Mouse (Mus musculus) gastrocnemius, postnatal 25 days (tissue): Measurements from ENCODE around the gene Slpi. TPM values are rescaled to one million over a fixed set of nuclear protein-coding genes. Genes with fewer than 3 reads are reported as not detected.

Experiments
- DNase-seq: peaks from one replicate; pipeline ENCODE4 v3.0.0; 2022
- long read RNA-seq, 2 experiments: library from polyadenylated mRNA; stranded (forward); transcript quantifications; one replicate each; pipeline ENCODE4 v2.0.0; 2021
- total RNA-seq, 2 experiments: library from RNA; stranded (reverse); gene quantifications; 1 replicate in 1 of 2; 2 replicates in 1 of 2; pipeline ENCODE4 v1.2.3; 2021

Gene Slpi
- total RNA-seq, result not detected
- long read RNA-seq, experiment 1, result 0 reads
- long read RNA-seq, experiment 2, result 0 reads

DNA sequence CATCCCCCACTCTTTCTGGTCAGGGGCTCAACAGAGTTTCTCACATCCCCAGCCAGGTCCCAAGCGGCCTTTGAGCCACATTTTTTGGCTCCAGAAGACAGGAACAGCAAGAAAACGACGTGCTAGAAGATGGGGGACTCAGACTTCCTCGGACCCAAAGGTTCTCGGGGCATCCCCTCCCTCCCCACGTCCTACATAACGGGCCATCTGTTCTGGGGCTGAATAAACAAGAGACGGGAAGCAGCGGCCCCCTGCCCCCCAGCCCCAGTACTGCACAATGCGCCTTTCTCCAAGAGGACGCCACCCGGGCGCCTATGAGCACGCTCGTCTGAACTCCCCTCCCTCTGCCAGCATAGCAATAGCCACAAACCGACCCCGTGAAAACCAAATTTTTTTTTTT, at the start of gene Slpi:
Gene Slpi (minus strand): TSS at position 76 of the 400 bp plus-strand sequence.
- no peak for DNase-seq

DNA sequence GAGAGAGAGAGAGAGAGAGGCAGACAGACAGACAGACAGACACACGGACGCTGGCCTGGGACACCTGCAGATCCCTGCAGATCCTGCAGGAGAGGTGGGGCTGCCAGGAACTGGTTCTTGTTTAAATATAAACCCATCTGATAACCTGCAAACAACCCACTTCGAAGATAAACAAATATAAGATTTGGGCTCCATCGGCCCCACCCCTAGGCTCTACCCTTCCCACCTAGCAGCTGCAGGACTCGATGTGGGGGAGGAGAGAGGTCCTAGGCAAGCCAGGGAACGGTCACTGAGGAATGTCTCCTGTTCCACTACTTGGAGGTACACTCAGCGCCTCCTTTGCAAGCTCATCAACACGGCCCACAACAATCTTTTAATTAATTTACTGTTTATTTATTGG, 49.4 kb upstream of the Slpi start:
- no peak for DNase-seq

DNA sequence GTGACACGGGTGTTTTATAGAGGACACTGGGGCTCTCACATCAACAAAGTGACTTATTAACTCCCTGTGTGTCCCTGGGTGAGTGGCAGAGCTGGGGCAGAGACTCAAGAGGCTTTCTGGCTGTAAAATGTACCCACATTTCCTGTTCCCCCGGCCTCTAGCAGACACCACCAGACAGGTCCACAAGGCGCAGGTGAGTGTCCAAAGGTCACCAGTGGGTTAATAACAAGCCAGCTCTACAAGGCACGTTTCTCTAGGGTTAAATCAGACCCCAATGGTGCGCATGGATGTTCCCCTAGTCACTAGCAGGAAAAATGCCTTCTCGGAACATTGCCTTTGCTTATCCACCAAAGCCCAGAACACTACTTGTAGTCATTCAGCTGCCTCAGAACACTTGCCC, 48.8 kb upstream of the Slpi start:
- DNase-seq, result no peak

DNA sequence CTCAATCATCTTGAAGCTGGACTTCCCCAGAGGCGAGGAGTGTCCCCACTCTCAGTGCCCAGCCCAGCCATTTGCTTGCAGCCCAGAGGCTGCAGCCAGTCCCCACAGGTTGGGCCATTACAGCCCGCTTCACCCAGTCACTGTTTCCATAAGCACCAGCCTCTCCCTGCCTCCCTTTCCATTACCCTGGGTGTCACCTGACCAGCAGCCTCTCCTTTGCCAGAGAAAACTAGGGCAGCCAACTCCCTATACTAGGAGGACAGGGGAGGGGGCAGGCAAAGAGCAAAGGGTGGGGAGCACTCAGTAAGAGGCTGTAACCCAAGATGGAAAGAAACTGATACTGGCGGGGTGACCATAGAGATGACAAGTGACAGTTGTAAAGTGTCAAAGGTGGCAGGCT, 48.1 kb upstream of the Slpi start:
- DNase-seq, result peak; percentile 69

DNA sequence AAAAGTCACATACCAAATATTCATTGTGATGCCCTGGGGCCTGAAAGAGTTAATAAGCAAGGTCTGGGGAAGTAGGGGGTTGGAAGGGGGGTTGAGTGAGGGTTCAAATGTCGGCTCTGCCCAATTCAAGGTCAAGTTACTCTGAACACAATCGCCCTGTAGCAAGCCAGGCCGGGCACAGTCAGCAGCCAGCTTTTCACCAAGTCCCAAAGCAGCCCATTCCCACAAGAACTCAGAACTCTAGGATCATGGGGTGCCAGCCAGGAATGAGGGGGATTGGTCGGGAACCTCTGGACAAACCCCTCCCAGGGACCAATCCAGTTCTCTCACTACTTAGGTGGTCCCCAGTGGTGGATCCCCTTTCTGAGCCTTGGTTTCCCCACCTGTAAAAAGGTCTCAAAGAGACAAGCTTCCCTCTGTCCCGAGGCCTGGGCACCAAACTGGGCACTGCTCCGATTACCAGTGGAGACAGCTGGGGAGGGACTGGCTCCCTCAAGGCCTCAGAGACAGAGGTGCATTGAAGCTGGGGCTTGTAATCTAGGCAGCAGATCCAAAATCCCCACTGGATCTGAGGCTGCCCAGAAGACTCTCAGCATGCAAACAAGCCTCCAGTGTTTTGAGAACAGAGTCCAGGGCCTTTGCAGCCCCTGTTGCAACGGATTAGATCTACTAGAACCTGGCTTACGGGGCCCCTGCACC, 47.5 kb upstream of the Slpi start:
- DNase-seq, result no peak

DNA sequence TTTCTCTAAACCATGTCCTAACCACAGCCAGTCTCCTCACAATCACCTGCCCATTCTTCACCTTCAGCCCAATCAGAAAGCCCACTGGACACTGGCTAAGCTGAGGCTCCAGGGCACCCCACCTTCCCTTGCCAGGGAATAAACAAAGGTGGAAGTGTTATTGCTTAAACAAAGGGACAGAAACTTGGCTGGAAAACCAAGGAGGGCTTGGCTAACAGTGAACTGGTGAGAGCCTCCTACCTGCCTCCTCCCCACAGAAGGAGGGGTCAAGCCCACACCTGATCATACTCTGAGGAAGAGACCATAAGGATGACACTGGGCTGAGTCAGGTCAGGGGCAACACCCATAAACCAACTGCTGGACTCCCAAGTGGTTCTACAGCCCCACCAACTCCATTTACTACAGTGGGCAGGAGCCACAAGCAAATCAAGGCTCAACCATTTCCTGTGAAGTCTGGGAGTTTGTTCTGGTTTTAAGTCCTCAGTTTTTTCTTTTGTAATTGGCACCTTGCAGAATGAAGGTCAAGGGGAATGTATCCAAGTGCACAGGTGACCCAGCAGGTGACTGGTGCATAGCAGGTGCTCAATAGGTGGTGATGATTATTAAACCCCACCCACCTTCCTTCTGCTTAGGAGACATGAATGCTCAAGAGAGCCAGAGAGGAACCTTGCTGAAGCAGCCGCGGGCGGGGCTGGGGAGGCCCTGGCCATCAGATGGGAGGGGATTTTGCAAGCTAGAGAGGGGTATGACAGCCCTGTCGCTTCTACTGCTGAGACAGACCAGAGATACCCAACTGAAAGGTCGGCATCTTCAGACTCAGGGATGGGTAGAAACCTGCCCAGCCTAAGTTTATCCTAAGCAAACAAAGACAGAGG, 46.6 kb upstream of the Slpi start:
- no peak for DNase-seq

DNA sequence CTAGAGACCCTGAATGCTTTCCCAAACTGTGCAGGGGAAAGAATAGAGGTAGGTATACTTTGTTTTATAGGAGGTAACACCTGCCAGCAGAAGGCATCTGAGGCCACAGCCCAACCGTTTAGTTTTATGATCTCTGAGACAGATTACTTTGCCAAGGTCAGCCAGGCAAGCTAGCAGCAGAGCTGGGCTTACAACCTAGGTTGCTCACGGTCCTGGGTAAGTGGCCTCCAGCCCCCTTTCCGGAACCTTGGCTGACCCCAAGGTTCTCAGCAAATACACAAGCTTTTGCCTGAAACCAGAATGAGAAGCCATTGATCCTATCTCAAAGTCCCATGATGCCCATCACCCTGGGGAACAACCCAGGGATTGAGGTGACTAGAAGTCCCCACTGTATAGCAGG, 45.8 kb upstream of the Slpi start:
- DNase-seq, result no peak

DNA sequence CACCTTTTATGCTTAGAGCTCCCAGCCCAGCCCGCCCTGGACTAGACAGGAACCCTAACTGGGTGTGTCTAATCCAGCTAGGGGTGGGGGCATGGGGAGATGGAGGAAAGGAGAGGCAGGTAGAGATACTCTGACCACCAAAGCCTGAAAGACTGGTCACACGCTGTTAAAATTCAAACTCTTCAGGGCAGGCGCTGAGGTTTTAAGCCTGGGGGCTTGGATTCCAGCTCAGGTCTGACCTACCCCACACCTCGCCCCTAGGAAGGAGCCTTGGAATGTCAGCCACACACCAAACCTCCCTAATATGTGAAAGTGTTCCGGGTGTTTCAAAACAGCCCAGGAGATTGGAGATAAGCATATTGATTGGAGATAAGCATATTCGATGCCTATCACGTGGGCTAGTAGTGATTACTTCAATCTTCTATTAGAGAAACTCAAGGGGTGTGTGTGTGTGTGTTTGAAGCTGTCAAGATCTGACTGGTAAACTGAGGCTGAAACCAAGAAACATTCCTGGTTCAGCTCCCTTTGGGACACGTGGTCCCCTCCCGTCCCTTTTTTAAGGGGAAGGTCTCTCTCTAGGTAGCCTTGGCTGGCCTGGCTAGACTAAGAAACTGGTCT, 44.5 kb upstream of the Slpi start:
- no peak for DNase-seq

DNA sequence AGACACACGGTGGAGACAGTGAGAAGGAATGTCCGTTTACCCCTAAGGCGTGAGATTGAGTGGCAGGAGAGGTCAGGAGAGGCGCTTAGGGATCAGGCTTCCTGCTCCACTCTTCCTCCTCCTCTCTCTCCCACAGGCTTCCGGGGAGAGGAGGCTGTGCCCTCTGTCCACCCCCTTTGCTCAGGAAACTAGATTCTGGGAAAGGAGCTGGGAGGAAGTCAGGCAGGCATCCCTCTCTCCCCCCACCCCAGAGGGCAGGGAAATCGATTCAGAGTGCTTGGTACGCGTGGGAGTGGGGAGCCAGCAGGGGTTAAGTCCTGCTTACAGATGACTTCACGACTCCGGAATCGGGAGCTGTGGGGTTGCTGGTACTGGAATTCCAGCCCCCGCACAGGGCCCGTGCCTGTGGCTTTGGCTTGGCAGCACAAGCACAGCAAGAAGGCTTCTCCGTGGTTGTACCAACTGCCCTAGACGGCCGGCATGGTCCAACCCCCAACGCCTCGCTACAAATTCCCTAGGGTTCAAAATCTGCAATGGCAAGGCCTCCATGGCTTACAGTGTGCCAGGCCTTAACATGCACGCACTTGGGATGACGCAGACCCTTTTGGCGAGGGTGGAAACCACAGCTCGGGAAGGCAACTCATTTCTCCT, 43.8 kb upstream of the Slpi start:
- DNase-seq, result peak; percentile 55

DNA sequence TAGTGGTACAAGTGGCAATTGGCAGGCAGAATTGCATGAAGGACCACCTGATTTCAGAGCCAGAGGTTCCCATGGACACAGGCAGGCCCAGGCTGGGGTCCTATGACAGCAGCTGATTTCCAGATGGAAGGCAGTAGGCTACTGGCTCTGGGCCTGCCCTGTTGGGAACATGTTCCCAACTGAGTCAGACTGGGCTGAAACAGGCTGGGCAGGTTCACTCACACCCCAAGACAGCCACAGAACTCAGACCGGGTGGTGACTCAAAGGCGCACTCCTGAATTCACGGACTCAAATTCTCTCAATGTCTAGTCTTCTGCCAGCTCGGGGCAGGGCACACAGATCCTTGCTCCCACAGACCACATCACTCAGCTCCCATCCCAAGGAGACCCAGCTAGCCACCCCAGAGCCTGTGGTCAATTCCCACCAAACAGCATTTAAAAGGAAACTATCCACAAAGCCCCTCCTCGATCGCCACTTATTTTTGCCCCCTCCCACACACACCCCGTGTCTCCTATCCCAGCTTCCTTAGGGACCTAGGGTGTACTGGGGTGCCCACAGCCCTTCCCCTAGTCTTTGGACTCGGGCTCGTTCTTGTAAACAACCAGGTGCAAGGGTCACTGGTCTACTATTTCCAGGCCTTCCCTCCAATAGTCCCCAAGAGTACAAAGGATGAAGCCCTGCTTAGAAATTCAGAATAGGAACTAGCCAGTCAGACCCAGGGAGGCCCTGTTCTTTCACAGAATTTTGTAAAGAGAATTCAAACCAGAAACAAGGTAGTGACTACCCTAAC, 43.0 kb upstream of the Slpi start:
- no peak for DNase-seq

DNA sequence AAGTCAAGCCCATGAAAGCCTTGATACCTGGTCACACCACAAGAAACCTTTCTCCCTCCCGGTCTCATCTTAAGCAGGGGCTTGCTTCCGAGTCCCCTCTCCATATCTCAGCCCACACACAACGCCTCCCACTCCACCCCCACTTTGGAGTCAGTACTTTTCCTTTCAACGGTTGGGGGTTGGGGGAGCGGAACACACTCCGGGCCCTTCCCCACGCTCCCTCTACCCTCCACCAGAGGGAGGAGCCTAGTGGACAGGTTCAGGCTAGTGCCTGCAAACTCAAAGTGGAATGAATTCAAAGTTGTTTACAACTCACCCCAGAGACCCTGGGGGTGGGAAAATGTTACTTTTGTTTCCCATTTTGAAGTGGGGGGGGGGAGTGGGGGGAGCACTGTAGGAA, 41.8 kb upstream of the Slpi start:
- no peak for DNase-seq

DNA sequence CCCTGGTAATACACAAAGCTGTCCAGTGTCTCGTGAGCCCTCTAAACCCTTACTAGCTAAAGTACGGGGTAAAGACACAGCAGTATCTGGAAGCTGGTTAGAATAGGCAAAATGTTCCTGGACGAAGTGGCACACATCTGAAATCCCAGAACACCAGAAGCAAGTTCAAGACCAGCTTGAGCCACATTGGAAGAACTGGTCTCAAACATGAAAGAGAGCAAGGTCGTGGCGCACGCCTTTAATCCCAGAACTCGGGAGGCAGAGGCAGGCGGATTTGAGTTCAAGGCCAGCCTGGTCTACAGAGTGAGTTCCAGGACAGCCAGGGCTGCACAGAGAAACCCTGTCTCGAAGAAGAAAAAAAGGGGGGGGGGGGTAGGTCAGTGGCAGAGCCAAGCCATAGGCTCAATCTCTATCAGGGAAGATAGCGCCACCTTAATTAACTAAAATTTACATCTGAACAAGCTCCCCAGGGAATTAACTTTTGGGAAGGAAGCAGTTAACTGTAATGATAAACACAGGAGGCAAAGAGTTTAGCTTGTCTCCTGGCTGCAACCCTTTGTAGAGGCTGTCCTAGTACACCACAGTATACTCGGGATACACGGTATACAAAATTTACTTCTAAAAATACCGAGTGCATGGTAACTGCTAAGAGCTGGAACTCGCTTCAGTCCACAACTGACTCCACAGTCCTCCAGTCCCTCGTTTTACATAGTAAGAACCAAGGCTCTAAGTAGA, 41.2 kb upstream of the Slpi start:
- no peak for DNase-seq

DNA sequence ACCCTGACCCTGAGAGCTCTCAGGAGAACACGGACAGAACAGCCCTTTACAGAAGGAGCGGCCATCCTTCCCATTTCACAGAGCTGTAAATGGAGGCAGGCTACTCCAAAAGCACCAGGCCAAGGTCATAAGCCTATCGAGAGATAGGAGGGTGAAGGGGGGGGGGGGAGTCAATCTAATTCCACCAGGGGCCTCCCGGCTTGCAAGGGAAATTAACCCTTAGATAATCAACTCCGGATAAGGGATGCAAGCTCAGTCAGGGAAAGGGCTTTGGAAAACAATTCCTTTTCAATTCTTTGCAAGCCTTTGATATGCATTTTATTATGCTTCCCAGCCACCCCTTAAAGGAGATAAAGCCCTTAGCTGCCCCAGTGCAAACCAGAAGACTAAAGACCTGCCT, 39.6 kb upstream of the Slpi start:
- DNase-seq, result no peak

DNA sequence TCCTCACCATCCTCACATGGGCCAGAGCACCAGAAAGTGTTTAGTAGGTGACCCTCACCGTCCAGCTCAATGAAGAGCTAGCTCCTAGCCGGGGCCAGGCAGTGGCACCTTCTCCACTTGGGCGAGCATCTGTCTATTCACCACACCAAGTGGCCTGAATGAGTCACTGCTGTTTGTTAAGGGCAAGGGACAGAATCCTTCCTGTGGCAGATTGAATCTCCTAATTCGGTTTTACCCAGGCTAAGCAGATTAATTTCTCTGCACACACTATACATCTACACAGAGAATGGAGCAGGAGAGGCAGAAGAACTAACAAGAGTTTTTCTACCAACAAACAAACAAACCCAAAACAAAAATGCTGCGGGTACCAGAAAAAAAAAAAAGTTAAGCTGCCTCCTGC, 38.1 kb upstream of the Slpi start:
- no peak for DNase-seq

DNA sequence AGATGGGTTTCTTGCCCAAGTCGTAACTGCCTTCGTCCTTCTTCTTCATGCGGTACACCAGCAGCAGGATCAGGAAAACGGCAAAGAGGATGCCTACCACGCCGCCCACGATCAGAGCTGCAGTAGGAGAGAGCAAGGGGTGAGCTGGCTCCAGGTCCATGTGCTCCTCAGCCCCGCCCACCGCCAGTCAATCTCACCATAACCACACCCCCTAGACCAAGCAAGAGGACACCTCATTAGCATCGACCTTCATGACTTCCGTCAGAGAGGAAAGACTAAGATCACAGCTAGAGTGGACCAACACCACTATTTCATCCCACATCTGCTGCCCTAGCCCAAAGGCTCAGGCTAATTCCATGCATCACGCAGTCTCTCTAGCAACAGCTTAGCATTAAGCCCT, 37.2 kb upstream of the Slpi start:
- no peak for DNase-seq

DNA sequence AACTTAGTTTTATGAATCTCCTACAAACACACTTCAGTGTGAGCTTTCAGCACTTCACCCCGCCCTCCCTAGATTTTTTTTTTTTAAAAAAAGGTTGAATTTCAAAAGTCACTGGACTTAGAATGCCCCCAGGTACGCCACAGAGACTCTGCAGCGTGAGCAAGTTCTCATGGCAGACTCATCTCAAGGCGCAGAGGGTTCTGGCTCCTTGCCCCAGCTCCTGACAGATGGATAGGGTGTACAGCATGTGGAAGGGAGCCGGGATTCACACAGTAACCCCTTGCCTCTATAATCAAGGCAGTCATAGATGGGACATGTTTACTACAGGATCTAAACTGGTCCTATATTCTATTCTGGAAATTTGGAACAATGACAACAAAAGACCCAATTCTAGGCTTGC, 36.5 kb upstream of the Slpi start:
- no peak for DNase-seq

DNA sequence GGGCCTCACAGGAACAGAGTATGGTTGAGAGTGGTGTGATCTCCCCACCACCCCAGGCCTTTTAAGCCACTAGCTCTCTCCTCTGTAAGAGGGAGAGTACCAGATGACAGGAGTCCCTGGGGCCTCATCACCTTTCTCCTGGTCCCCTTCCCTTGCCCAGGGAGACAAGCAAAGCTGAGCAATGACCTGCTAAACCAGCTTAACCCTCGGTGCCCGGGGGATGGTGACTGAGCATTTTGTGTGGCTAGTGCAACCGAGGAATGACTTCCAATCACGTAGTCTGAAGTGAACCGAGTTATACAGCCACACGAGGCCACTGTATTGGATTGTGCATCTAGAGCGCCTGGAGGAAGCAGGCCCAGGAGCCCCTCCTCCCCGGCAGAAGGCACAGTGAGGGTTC, 35.5 kb upstream of the Slpi start:
- DNase-seq, result no peak

DNA sequence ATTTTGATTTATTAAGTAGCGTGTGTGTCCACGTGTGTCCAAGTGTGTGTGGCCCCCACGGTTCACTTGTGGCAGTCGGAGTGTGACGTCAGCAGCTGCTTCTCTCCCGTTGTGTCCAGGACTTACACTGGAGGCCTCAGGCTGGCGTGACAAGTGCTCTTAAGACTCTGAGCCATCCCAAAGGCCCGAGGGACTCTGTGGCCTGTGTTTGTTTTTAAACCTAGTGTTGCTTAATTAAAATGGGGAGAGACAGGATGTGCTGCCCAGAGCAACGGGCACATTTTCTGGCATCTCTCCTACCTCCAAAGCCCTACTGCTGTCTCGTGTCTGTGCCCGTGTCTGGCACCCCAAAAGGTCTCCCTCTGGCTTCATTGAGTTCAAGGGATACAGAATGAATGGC, 34.6 kb upstream of the Slpi start:
- DNase-seq, result peak; percentile 39

DNA sequence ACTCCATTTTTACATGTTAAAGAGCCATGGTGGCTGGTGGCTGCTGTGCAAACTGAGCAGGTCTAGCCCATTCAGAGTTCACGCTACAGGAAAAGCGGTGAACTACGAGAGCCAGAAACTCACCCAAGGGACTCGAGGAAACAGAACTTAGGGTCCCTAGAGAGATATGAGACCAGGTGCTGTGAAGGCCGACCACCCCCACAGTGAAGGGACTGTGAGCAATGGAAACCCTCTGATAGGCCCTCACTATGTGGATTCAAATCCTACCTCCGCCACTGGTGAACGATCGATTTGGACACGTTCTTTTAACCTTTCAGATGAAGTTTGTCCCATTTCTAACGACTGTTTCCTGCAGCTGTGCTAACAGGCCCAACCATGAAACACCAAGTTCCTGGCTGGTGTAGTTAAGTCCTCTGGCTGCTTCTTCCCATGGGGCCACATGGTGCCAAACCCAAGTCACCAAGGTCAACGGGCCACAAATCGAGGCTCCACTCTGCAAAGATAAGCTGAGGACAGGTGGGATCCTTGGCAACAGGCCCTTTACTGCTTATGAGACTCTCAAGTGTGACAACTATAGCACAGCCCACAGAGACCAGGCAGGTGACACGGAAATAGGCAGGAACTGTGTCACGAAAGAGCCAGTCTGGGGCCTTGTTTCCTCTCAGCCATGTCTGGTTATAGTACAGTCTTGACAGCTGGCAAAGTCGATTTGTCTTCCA, 33.9 kb upstream of the Slpi start:
- DNase-seq, result no peak

DNA sequence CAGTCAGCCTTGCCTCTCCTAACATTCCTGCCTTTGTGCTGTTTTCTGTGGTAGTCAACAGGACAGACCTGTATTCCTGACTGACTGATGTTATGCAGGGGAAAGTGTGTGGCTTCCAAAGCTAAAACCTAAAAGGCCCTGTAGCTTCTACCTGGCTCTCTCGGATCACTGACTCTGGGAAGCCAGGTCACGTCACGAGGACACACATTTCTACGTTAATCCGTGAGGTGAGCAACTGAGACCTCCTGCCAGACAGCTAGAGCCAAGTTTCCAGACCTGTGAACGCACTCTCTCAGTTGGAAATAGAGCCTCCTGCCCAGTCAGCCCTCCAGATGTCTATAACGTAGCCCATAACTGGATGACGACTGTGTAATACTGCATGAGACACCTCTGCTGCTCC, 33.1 kb upstream of the Slpi start:
- DNase-seq, result no peak

DNA sequence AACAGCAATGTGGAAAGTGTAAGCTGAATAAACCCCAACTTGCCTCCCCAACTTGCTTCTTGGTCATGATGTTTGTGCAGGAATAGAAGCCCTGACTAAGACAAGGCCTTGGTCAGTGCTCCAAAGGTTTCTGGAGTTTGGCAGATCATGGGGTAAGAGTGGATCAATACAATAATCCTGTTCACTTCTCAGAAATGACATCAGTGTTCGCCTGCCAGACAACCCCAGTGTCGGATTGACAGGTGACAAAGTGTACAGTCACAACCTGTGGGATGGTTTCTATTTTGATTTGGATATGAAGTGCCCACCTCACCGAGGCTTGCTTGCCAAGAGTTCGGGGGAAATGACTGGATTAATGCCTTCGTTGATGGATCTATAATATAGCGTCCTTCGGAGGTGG, 32.4 kb upstream of the Slpi start:
- DNase-seq, result no peak
